Mouse (Mus musculus): ENCODE results near the gene Gigyf1. TPM values are rescaled to one million over a fixed set of nuclear protein-coding genes. Genes with fewer than 3 reads are reported as not detected.

The Gigyf1 gene
- total and polyA plus RNA-seq, 3 experiments: 0.98 to 12.3 (median 5.9) TPM

DNA sequence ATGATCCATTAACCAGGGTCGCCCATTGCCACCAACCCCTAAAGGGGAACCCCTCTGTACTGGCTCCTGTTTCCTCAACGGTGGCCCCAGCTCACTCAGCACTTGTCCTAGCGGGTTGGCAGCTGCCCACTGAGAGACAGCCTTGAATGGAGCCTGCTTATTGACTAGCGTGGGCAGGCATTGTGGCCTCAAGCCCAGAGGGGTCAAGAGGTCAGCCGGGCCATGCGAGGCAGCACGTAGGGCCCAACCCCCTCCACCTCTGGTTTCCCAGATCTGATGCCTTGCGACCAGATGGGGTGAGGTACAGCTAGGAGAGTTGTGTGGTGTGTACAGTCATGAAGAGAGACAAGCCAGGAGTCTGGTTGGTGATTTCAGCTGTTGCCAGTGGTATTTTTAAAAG is 36.5 kb upstream of the Gigyf1 start:
- H3K27ac ChIP-seq (ENCODE audit: insufficient read depth, low read depth): no peak overlapping the region
- H3K79me2 ChIP-seq (replicated peaks; ENCODE audit: control insufficient read depth, extremely low read depth, insufficient read depth, poor library complexity, severe bottlenecking): no peaks in the 10 kb centered on the region
- dilution Hi-C loops (cut with MboI; ENCODE audit: extremely low pct_ligation_motif_present, extremely low pct_unique_long_range_greater_than_20kb, low sequenced_read_pairs): no loop called here
- H3K4me2 ChIP-seq (ENCODE audit: insufficient read depth, low read depth, poor library complexity, severe bottlenecking): no peak overlapping the region
- in situ Hi-C loops (cut with MboI; ENCODE audit: low pct_ligation_motif_present, low pct_unique_long_range_greater_than_20kb, low sequenced_read_pairs): loop anchor here (10.0 kb wide), 1 partner anchor 147 kb away; the partner anchor contains the start of gene Slc12a9
- DNase-seq (ENCODE audit: extremely low read depth): no peak
- no peaks in the 10 kb centered on the region for H3K36me3 ChIP-seq (replicated peaks in 1 of 2; ENCODE audit: control insufficient read depth in 1 of 2, insufficient read depth in 1 of 2, low read length in 1 of 2)
- H3K9me3 ChIP-seq (replicated peaks; ENCODE audit: low read length): no peaks in the 10 kb centered on the region
- peaks cover 70% of the 10 kb centered on the region for H3K27me3 ChIP-seq (replicated peaks)
- TF ChIP-seq CHD1 (IDR thresholded peaks at IDR 0.05; ENCODE audit: low read depth, low read length) (no peak), ZKSCAN1 (IDR thresholded peaks at IDR 0.05; ENCODE audit: borderline replicate concordance, low read depth, low read length) (no peak), TCF12 (IDR thresholded peaks at IDR 0.05; ENCODE audit: low read depth, low read length) (no peak), HCFC1 (IDR thresholded peaks at IDR 0.05; ENCODE audit: low read depth, low read length) (no peak), KAT2A (IDR thresholded peaks at IDR 0.05; ENCODE audit: insufficient replicate concordance, low read length) (no peak), NELFE (IDR thresholded peaks at IDR 0.05; ENCODE audit: low read depth, low read length) (no peak), EP300 (IDR thresholded peaks at IDR 0.05; ENCODE audit: low read length) (no peak), GABPA (IDR thresholded peaks at IDR 0.05; ENCODE audit: insufficient replicate concordance, low read depth, low read length) (no peak), ZC3H11A (IDR thresholded peaks at IDR 0.05; ENCODE audit: low read depth, low read length) (no peak), SIN3A (IDR thresholded peaks at IDR 0.05; ENCODE audit: low read length) (no peak), ZMIZ1 (IDR thresholded peaks at IDR 0.05; ENCODE audit: low read depth, low read length) (no peak), USF2 (conservative IDR thresholded peaks at IDR 0.05; ENCODE audit: low read depth, low read length) (no peak)
- no peak overlapping the region for H3K9ac ChIP-seq (ENCODE audit: insufficient read depth, low read depth)
- no peak overlapping the region for H3K4me3 ChIP-seq (replicated peaks in 1 of 3; ENCODE audit: low read depth in 2 of 3, low read length in 2 of 3, poor library complexity in 1 of 3)
- peaks cover 0 to 4% of the 10 kb centered on the region in 2 experiments; a peak in 1 of 4 replicates for H3K4me1 ChIP-seq (ENCODE audit: control insufficient read depth in 1 of 2, insufficient read depth in 2 of 2)

DNA sequence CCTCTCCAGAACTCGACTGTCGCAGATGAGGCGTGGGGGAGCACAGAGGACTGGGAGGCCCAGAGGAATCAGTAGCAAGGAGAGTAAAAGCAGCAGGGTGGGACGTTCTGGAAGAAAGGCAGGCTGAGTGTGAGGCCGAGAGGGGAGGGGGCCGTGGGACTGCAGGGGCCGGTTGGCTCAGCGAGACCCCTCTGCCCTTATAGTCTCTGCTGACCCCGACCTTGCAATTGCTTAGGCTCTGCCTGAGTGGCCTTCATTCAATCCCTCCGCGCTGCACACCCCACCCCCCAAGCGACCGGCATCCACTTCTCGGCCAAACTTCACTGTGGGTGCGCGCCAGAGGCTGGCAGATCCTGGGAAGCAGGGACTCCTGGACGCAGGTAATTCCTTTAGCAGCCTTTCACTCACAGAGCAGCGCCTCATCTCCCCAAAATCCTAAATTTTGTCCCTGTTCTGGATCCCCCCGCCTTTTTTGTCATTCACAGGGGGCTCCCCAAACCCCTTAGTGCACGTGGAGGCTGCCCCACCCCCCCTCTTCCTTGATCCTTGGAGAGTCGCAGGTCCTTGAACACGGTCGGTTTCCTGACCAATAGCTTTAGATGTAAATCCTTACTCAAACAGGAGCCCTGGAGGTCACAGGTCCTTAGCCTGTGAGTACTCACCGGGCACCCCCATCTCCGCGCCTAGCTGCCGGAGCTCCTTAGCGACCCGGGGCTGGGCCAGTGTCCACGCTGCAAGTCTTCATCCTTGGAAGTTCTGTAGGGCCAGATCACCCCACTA is 33.1 kb upstream of the Gigyf1 start:
- Histone ChIP-seq H3K27ac (ENCODE audit: insufficient read depth, low read depth) (no peak overlapping the region), H3K9ac (ENCODE audit: insufficient read depth, low read depth) (no peak overlapping the region), H3K4me1 (ENCODE audit: control insufficient read depth in 1 of 2, insufficient read depth in 2 of 2) (peaks cover 0 to 4% of the 10 kb centered on the region in 2 experiments; a peak in 1 of 4 replicates), H3K9me3 (replicated peaks; ENCODE audit: low read length) (peaks cover 3% of the 10 kb centered on the region), H3K4me3 (replicated peaks in 1 of 3; ENCODE audit: low read depth in 2 of 3, low read length in 2 of 3, poor library complexity in 1 of 3) (no peak overlapping the region), H3K36me3 (replicated peaks in 1 of 2; ENCODE audit: control insufficient read depth in 1 of 2, insufficient read depth in 1 of 2, low read length in 1 of 2) (no peaks in the 10 kb centered on the region), H3K27me3 (replicated peaks) (peaks cover 60% of the 10 kb centered on the region), H3K4me2 (ENCODE audit: insufficient read depth, low read depth, poor library complexity, severe bottlenecking) (no peak overlapping the region), H3K79me2 (replicated peaks; ENCODE audit: control insufficient read depth, extremely low read depth, insufficient read depth, poor library complexity, severe bottlenecking) (no peaks in the 10 kb centered on the region)
- dilution Hi-C loops (cut with MboI; ENCODE audit: extremely low pct_ligation_motif_present, extremely low pct_unique_long_range_greater_than_20kb, low sequenced_read_pairs) (no loop called here), in situ Hi-C loops (cut with MboI; ENCODE audit: low pct_ligation_motif_present, low pct_unique_long_range_greater_than_20kb, low sequenced_read_pairs) (loop anchor here (10.0 kb wide), 1 partner anchor 150 kb away; the partner anchor contains the start of gene Slc12a9)
- TF ChIP-seq HCFC1 (IDR thresholded peaks at IDR 0.05; ENCODE audit: low read depth, low read length) (no peak), USF1 (IDR thresholded peaks at IDR 0.05; ENCODE audit: low read depth, low read length) (no peak)
- no peak for DNase-seq (ENCODE audit: extremely low read depth)
